Mouse (Mus musculus) erythroblast, embryonic 14.5 days (primary cell): Measurements from ENCODE around the gene Pimreg. TPM values are rescaled to one million over a fixed set of nuclear protein-coding genes. Genes with fewer than 3 reads are reported as not detected.

Experiments
- H3K27me3 ChIP-seq: 2 replicates; pipeline ENCODE4 v1.6.1; 2012; ENCODE audit warnings: inconsistent platforms; ENCODE audit not compliant: control insufficient read depth
- H3K36me3 ChIP-seq: 2 replicates; pipeline ENCODE4 v1.6.1; 2012; ENCODE audit warnings: mild to moderate bottlenecking, inconsistent platforms; ENCODE audit not compliant: control insufficient read depth
- H3K4me1 ChIP-seq: 2 replicates; pipeline ENCODE4 v1.6.1; 2012; ENCODE audit warnings: inconsistent platforms; ENCODE audit not compliant: control insufficient read depth
- H3K4me3 ChIP-seq: replicated peaks from 2 replicates; pipeline ENCODE3; 2012; ENCODE audit warnings: moderate library complexity, mild to moderate bottlenecking, inconsistent platforms
- H3K9me3 ChIP-seq: 2 replicates; pipeline ENCODE4 v1.6.1; 2012; ENCODE audit warnings: low read length, inconsistent platforms, mixed read lengths; ENCODE audit not compliant: control insufficient read depth
- GATA1 ChIP-seq: IDR thresholded peaks from 2 replicates; pipeline ENCODE4 v1.6.1; 2012; ENCODE audit warnings: low read length, inconsistent platforms, mixed read lengths
- TAL1 ChIP-seq: IDR thresholded peaks from 3 replicates; pipeline ENCODE4 v1.6.1; 2012; ENCODE audit warnings: low read length, inconsistent platforms, mixed read lengths
- polyA plus RNA-seq: library from polyadenylated mRNA; stranded (reverse); fragments of >175 nt; gene quantifications from 2 replicates; pipeline ENCODE4 v1.2.3, GENCODE M21; 2012

Gene Pimreg
- polyA plus RNA-seq, result 0.17 and 0.25 TPM in 2 replicates

GRCm38 (mm10) chr11:72041768-72042607 lies at the start of gene Pimreg:
TSS of gene Pimreg (plus strand) at chr11:72042032.
- H3K36me3 ChIP-seq, result no peaks in the 10 kb centered on the region; the same call in 1 of the 2 replicates
- TF ChIP-seq TAL1 (no peak), GATA1 (no peak)
- peaks cover 15% of the 10 kb centered on the region for H3K4me1 ChIP-seq
- no peaks in the 10 kb centered on the region for H3K9me3 ChIP-seq
- H3K27me3 ChIP-seq, result peaks cover 22% of the 10 kb centered on the region
- peak within 1 kb of the TSS; percentile 62 for H3K4me3 ChIP-seq

DNA sequence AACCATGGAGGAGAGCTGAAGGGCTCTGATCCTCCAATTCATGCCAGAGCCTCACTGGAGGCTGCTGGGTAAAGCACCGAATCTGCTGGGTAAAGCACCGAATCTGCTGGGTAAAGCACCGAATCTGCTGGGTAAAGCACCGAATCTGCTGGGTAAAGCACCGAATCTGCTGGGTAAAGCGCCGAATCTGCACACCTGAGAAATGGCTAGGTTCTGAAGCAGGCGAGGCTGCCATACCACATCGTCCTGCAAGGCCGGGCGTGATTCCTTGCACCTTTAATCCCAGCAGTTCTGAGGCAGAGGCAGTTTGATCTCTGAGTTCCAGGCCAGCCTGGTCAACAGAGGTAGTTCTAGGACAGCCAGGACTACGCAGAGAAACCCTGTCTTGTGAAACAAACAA lies 49.4 kb upstream of the Pimreg start:
- Histone ChIP-seq H3K4me1 (no peaks in the 10 kb centered on the region), H3K9me3 (no peaks in the 10 kb centered on the region), H3K27me3 (peaks cover 6% of the 10 kb centered on the region; the same call in 1 of the 2 replicates), H3K36me3 (no peaks in the 10 kb centered on the region), H3K4me3 (no peak overlapping the region)
- TF ChIP-seq GATA1 (no peak), TAL1 (no peak)

DNA sequence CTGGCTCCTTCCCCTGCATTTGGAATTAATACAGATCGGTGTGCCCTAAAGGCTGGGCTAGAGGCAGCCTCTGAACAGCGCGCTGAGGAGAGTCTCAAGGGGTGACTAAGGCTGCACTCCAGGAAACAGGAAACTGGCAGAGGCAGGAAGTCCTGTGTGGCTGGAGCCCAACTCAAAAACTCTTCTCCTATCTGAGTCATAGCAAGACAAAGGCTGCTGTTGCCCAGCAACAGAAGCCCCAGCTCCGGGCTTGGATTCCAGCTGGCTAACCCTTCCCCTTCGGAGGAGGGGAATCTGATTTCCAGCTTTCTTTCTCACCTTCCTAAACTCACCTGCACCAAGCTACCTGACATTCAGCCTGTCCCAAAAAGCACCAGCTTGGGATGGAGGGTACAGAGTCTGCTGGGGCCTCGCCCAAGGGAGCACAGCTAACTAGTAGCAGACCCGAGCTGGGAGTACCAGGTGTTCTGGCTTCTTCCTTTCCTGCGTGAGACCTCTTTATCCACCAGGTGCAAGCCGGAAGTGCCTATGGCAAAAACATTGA lies 45.8 kb upstream of the Pimreg start:
- Histone ChIP-seq H3K4me3 (no peak overlapping the region), H3K36me3 (no peaks in the 10 kb centered on the region), H3K9me3 (no peaks in the 10 kb centered on the region), H3K4me1 (no peaks in the 10 kb centered on the region), H3K27me3 (peaks cover 6% of the 10 kb centered on the region; the same call in 1 of the 2 replicates)
- TF ChIP-seq GATA1 (no peak), TAL1 (no peak)

DNA sequence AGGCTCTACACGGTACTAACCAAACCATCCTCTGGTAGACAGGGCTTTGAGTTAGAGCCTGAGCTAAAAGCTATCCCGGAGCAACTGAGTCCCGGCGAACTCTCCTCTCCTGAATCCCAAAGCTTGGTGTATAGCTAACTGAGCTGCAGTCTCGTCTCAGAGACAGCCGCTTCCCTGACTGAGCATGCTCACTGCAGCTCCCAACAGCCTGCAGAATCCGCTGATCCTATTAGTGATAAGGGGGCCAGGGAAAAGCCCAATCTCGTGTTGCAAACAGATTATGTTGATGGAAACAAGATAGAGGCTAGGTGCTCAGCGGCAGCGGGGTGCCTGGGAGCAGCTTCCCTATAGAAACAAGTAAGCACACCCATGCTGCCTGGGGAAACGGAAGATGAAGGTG lies 45.0 kb upstream of the Pimreg start:
- Histone ChIP-seq H3K9me3 (no peaks in the 10 kb centered on the region), H3K27me3 (peaks cover 6% of the 10 kb centered on the region; the same call in 1 of the 2 replicates), H3K4me3 (no peak overlapping the region), H3K4me1 (no peaks in the 10 kb centered on the region), H3K36me3 (no peaks in the 10 kb centered on the region)
- TF ChIP-seq TAL1 (no peak), GATA1 (no peak)

- Histone ChIP-seq H3K27me3 (peaks cover 6% of the 10 kb centered on the region; the same call in 1 of the 2 replicates), H3K36me3 (no peaks in the 10 kb centered on the region), H3K9me3 (no peaks in the 10 kb centered on the region), H3K4me1 (no peaks in the 10 kb centered on the region), H3K4me3 (no peak overlapping the region)
- TF ChIP-seq TAL1 (no peak), GATA1 (no peak)
Measured at GRCm38 (mm10) chr11:72000194-72000593, 41.6 kb upstream of the Pimreg start.

DNA sequence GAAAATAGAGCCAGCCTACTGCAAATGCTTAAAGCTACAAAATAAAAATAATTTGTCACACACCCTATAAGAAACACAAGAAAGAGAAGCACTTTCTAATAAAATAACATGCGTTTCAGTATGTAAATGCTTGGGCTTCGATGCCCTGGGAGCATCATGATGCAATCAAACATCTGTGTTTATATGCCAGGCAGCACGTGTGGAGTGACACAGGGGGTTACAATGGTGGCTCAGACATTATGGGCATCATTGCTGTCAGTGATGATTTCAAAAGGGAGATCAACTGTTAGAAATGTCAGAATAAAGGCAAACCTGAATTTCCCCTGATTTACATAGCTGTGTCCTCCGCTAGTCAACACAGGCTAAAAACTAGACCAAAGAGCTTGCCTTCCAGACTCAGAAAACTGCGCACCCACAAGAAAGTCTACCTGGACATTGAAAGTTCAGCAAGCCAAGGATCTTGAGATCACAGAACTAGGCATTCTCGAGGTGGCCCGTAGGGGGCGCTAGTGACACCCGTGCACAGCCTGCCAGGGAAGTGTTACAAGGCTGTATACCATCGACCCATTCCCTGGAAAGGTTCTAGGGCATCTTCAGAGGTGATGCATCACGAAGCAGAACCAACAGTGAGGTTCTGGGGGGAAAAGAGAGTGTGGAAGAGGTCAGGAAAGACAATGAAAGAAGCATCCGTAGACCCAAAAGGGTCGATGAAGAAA lies 39.5 kb upstream of the Pimreg start:
- H3K27me3 ChIP-seq, result peaks cover 1% of the 10 kb centered on the region; the same call in 1 of the 2 replicates
- no peaks in the 10 kb centered on the region for H3K4me1 ChIP-seq
- TF ChIP-seq GATA1, result no peak
- no peak for TF ChIP-seq TAL1
- no peaks in the 10 kb centered on the region for H3K9me3 ChIP-seq
- H3K4me3 ChIP-seq, result no peak overlapping the region
- H3K36me3 ChIP-seq, result no peaks in the 10 kb centered on the region

- no peak overlapping the region for H3K4me3 ChIP-seq
- no peaks in the 10 kb centered on the region for H3K9me3 ChIP-seq
- no peaks in the 10 kb centered on the region for H3K27me3 ChIP-seq
- TF ChIP-seq TAL1, result no peak
- H3K4me1 ChIP-seq, result no peaks in the 10 kb centered on the region
- no peaks in the 10 kb centered on the region for H3K36me3 ChIP-seq
Measured at GRCm38 (mm10) chr11:72003171-72003570, 38.7 kb upstream of the Pimreg start.

GRCm38 (mm10) chr11:72005547-72005946 lies 36.3 kb upstream of the Pimreg start:
- TF ChIP-seq GATA1 (no peak), TAL1 (no peak)
- Histone ChIP-seq H3K4me1 (no peaks in the 10 kb centered on the region), H3K27me3 (no peaks in the 10 kb centered on the region), H3K36me3 (no peaks in the 10 kb centered on the region), H3K4me3 (no peak overlapping the region), H3K9me3 (no peaks in the 10 kb centered on the region)

DNA sequence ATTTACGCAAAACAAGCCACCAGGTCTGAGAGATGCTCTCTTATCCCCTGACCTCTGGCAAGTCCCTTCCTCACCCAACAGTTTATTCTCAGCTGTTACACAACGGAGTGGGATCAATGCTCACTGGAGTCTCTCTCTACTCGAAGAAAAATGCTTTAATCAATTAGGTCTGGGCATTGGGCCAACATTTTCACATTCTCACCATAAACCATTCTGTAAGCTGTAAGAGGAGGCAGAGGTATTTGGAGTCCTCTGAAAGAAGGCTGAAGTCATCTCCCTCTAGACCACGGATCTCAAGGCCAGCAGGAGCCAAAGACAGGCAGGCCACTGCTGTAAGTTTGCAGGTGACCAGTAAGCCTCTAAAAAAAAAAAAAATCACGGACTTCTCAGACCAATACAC lies 31.5 kb upstream of the Pimreg start:
- no peak overlapping the region for H3K4me3 ChIP-seq
- H3K36me3 ChIP-seq, result no peaks in the 10 kb centered on the region
- H3K27me3 ChIP-seq, result no peaks in the 10 kb centered on the region
- no peaks in the 10 kb centered on the region for H3K9me3 ChIP-seq
- H3K4me1 ChIP-seq, result no peaks in the 10 kb centered on the region
- TF ChIP-seq TAL1 (no peak), GATA1 (no peak)
